ENCODE assay signal across 10 mouse cellular contexts in genomic region chr12:71932433-71933386, GRCm38 (mm10).
DNase-seq lines count a peak whose midpoint lies in the region; ATAC-seq and TF ChIP-seq lines count a peak whose summit lies in the region.
"Had no signal": no experiment of that assay in that cellular context is flagged by ENCODE, and none has a peak within 500 bp of the region (broad histone marks: within the 10 kb centered on the region; RNA-seq: fewer than 3 reads in every experiment).

No protein-coding gene starts in this region.

- no peak overlapping the region for H3K4me2 ChIP-seq in heart, embryonic 15.5 days
- H3K4me2 ChIP-seq: forebrain, embryonic 13.5 days had no signal

- 53% methylated on average over 9 of the region's 9 CpGs for WGBS in heart, embryonic 15.5 days
- 71% methylated on average over 9 of the region's 9 CpGs for WGBS in kidney, adult 2 months

- no peaks in the 10 kb centered on the region for H3K27me3 ChIP-seq in heart, embryonic 15.5 days
- H3K27me3 ChIP-seq in erythroblast, embryonic 14.5 days (ENCODE audit: control insufficient read depth): no peaks in the 10 kb centered on the region
- no peaks in the 10 kb centered on the region for H3K27me3 ChIP-seq in kidney, adult 2 months (replicated peaks; ENCODE audit: control insufficient read depth, insufficient read depth, low read length)
- H3K27me3 ChIP-seq: forebrain, embryonic 13.5 days had no signal

- no peaks in the 10 kb centered on the region for H3K36me3 ChIP-seq in heart, embryonic 15.5 days
- peaks cover 60% of the 10 kb centered on the region for H3K36me3 ChIP-seq in erythroblast, embryonic 14.5 days (ENCODE audit: control insufficient read depth)
- peaks cover 1% of the 10 kb centered on the region; the same call in 1 of the 2 replicates for H3K36me3 ChIP-seq in kidney, adult 2 months (ENCODE audit: control insufficient read depth, insufficient read depth, low read length)

- TF ChIP-seq CTCF in kidney, adult 2 months (conservative IDR thresholded peaks at IDR 0.05; ENCODE audit: insufficient read depth, insufficient read length, low read depth, low read length): no peak

- no peak overlapping the region for H3K9ac ChIP-seq in heart, embryonic 15.5 days
- H3K9ac ChIP-seq: forebrain, embryonic 13.5 days had no signal

- peak overlapping the region; percentile 95; the same call in 1 of the 2 replicates for H3K27ac ChIP-seq in heart, embryonic 15.5 days
- H3K27ac ChIP-seq in kidney, adult 2 months (ENCODE audit: insufficient read depth, low read depth, low read length): no peak overlapping the region

- no peaks in the 10 kb centered on the region for H3K9me3 ChIP-seq in heart, embryonic 15.5 days (replicated peaks)
- H3K9me3 ChIP-seq in erythroblast, embryonic 14.5 days (ENCODE audit: control insufficient read depth, low read length): no peaks in the 10 kb centered on the region
- H3K9me3 ChIP-seq: forebrain, embryonic 13.5 days had no signal

- TF ChIP-seq POLR2A in kidney, adult 2 months (IDR thresholded peaks at IDR 0.05; ENCODE audit: low read depth, low read length): no peak

- H3K4me3 ChIP-seq in heart, embryonic 15.5 days: no peak overlapping the region
- H3K4me3 ChIP-seq in erythroblast, embryonic 14.5 days (replicated peaks): peak overlapping the region; percentile 14
- no peak overlapping the region for H3K4me3 ChIP-seq in kidney, adult 2 months (ENCODE audit: insufficient read depth, low read depth, low read length)
- H3K4me3 ChIP-seq: forebrain, embryonic 13.5 days had no signal

- no peak for ATAC-seq in heart, embryonic 15.5 days (replicated peaks; ENCODE audit: insufficient number of reproducible peaks, insufficient read depth, low FRiP score, low read depth)
- ATAC-seq in megakaryocyte, adult 5-6 weeks (ENCODE audit: poor library complexity, severe bottlenecking): peak; percentile 80
- ATAC-seq: forebrain, embryonic 13.5 days had no signal

- DNase-seq in heart, postnatal 4 days: no peak
- peak; percentile 70 for DNase-seq in thymus, postnatal 0 days (ENCODE audit: low spot score)
- no peak for DNase-seq in urinary bladder, postnatal 4 days (ENCODE audit: low spot score in 2 of 2)
- no peak for DNase-seq in right cerebral cortex, postnatal 14 days
- DNase-seq in kidney, adult 2 months: no peak
- DNase-seq: kidney, postnatal 10 days had no signal

- H3K4me1 ChIP-seq in heart, embryonic 15.5 days (replicated peaks): peaks cover 59% of the 10 kb centered on the region
- H3K4me1 ChIP-seq in erythroblast, embryonic 14.5 days (ENCODE audit: control insufficient read depth): peaks cover 76% of the 10 kb centered on the region
- no peaks in the 10 kb centered on the region for H3K4me1 ChIP-seq in kidney, adult 2 months (ENCODE audit: control insufficient read depth, insufficient read depth, low read length)
